Mouse (Mus musculus): ENCODE results near the gene Adgrd1. TPM values are rescaled to one million over a fixed set of nuclear protein-coding genes. Genes with fewer than 3 reads are reported as not detected.
A peak's percentile ranks its signal among the peaks of the same experiment; 100 is the strongest.

Adgrd1 gene
- polyA plus RNA-seq, 1 experiment, result 3.3 TPM

DNA sequence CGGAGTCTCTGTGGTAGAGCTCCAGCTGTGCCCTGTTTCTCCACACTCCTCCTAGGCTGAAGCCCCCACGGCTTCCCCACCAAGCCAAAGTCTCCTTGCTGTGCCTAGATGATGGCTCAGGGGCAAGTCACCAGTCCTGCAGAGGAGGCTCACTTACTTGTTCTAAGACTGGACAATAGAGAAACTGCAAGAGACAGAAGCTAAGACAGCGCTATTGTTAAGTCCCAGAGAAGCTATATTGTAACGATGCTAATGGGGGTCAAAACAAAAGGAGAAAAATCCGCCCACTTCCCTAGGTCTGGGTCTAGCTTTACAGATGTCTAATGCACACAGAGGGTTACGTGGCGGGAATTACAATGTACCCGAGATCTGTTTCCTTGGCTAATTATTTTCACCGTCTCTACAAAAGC, 59.4 kb downstream of the Adgrd1 start:
- H3K27ac ChIP-seq (ENCODE audit: control insufficient read depth, insufficient read depth, low read length), result no peak overlapping the region
- no peaks in the 10 kb centered on the region for H3K4me1 ChIP-seq (replicated peaks; ENCODE audit: control insufficient read depth, insufficient read depth, low read length)
- WGBS, result 73% methylated on average over 9 of the region's 9 CpGs
- TF ChIP-seq CTCF (IDR thresholded peaks at IDR 0.05; ENCODE audit: borderline replicate concordance, control insufficient read depth, extremely low read depth, insufficient read depth, low read length, poor library complexity) (no peak), POLR2A (IDR thresholded peaks at IDR 0.05; ENCODE audit: control insufficient read depth, extremely low read depth, insufficient read depth, low read length, poor library complexity) (no peak)
- DNase-seq, result no peak
- no peaks in the 10 kb centered on the region for H3K36me3 ChIP-seq (ENCODE audit: control insufficient read depth, insufficient read depth, low read length)
- H3K4me3 ChIP-seq (ENCODE audit: control insufficient read depth, insufficient read depth, low read length), result no peak overlapping the region
- H3K27me3 ChIP-seq (ENCODE audit: control insufficient read depth, insufficient read depth, low read length), result no peaks in the 10 kb centered on the region

DNA sequence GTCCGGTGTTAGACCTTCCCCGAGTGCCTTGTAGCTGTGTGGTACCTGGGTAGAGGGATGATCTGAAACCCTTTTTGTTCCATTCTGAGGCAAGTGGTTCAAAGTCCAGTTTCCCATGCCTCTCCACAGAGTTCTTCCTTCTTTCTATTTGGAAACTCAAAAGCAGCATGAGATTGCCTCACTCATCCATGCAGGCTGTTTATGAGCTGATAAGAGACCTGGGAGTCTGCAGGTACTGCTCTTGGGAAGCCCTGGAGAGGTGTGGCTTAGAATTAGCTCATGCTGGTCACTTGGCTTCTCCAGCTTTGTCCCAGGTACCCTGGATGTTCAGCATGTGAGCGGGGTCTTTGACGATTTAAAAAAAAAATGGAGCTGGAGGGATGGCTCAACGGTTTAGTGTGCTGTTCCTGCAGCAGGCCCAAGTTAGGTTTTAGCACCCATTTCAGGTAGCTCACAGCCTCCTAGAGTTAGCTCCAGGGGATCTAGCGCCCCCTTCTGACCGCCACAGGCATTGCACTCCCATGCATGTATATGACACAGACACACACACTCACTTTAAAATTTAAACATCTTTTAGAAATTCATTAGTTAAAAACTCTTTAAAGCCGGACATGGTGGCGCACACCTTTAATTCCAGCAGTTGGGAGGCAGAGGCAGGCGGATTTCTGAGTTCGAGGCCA, 65.0 kb downstream of the Adgrd1 start:
- Histone ChIP-seq H3K4me3 (ENCODE audit: control insufficient read depth, insufficient read depth, low read length) (no peak overlapping the region), H3K4me1 (replicated peaks; ENCODE audit: control insufficient read depth, insufficient read depth, low read length) (no peaks in the 10 kb centered on the region), H3K27me3 (ENCODE audit: control insufficient read depth, insufficient read depth, low read length) (no peaks in the 10 kb centered on the region), H3K36me3 (ENCODE audit: control insufficient read depth, insufficient read depth, low read length) (no peaks in the 10 kb centered on the region), H3K27ac (ENCODE audit: control insufficient read depth, insufficient read depth, low read length) (no peak overlapping the region)
- 89% methylated on average over 11 of the region's 11 CpGs for WGBS
- TF ChIP-seq POLR2A (IDR thresholded peaks at IDR 0.05; ENCODE audit: control insufficient read depth, extremely low read depth, insufficient read depth, low read length, poor library complexity) (no peak), CTCF (IDR thresholded peaks at IDR 0.05; ENCODE audit: borderline replicate concordance, control insufficient read depth, extremely low read depth, insufficient read depth, low read length, poor library complexity) (0 out of 2 replicates have a peak, but pooled peaks have one; percentile 40)
- peak; percentile 16 for DNase-seq

DNA sequence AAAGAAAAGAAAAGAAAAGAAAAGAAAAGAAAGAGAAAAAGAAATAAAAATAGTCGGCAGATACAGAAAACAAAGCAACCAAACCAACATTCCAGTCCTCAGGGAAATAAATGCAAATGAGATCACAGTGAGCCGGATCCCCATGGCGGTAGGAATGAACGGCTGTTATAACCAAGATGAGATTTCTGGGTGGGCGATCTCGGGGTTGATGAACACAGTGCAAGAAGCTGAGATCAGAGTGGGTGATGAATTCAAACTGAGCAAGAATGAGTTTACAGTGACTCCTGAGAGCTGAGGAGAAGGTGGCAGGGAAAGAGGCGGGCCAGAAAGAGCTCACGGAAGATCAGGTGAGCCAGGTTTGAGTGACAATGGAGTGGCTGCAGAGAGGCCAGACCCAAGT, 66.9 kb downstream of the Adgrd1 start:
- no peak overlapping the region for H3K27ac ChIP-seq (ENCODE audit: control insufficient read depth, insufficient read depth, low read length)
- no peak for DNase-seq
- TF ChIP-seq POLR2A (IDR thresholded peaks at IDR 0.05; ENCODE audit: control insufficient read depth, extremely low read depth, insufficient read depth, low read length, poor library complexity) (no peak), CTCF (IDR thresholded peaks at IDR 0.05; ENCODE audit: borderline replicate concordance, control insufficient read depth, extremely low read depth, insufficient read depth, low read length, poor library complexity) (no peak)
- H3K36me3 ChIP-seq (ENCODE audit: control insufficient read depth, insufficient read depth, low read length), result no peaks in the 10 kb centered on the region
- H3K4me3 ChIP-seq (ENCODE audit: control insufficient read depth, insufficient read depth, low read length), result no peak overlapping the region
- H3K27me3 ChIP-seq (ENCODE audit: control insufficient read depth, insufficient read depth, low read length), result no peaks in the 10 kb centered on the region
- WGBS, result 90% methylated on average over 8 of the region's 8 CpGs
- H3K4me1 ChIP-seq (replicated peaks; ENCODE audit: control insufficient read depth, insufficient read depth, low read length), result no peaks in the 10 kb centered on the region

DNA sequence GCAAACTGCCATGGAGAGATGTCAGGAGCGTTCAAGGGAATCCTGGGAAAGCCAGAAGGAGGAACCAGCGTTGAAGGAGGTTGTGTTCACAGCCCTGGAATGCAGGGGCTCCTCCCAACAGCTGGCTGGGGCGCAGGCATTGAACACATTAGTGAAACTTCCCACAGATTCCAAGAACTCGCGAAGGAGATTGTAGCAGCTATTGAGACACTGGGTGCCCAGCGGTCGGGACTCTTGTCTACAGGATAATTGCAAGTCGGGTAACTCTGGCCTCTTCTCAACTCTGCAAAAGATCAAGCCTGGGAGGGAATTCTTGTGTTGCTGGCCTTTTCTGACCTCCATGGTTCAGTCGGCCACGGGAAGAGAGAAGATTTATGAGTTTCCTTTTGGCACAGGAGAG, 67.5 kb downstream of the Adgrd1 start:
- Histone ChIP-seq H3K27me3 (ENCODE audit: control insufficient read depth, insufficient read depth, low read length) (no peaks in the 10 kb centered on the region), H3K4me1 (replicated peaks; ENCODE audit: control insufficient read depth, insufficient read depth, low read length) (no peaks in the 10 kb centered on the region), H3K36me3 (ENCODE audit: control insufficient read depth, insufficient read depth, low read length) (no peaks in the 10 kb centered on the region), H3K4me3 (ENCODE audit: control insufficient read depth, insufficient read depth, low read length) (no peak overlapping the region), H3K27ac (ENCODE audit: control insufficient read depth, insufficient read depth, low read length) (no peak overlapping the region)
- TF ChIP-seq POLR2A (IDR thresholded peaks at IDR 0.05; ENCODE audit: control insufficient read depth, extremely low read depth, insufficient read depth, low read length, poor library complexity) (no peak), CTCF (IDR thresholded peaks at IDR 0.05; ENCODE audit: borderline replicate concordance, control insufficient read depth, extremely low read depth, insufficient read depth, low read length, poor library complexity) (no peak)
- DNase-seq, result no peak
- 65% methylated on average over 10 of the region's 10 CpGs for WGBS

DNA sequence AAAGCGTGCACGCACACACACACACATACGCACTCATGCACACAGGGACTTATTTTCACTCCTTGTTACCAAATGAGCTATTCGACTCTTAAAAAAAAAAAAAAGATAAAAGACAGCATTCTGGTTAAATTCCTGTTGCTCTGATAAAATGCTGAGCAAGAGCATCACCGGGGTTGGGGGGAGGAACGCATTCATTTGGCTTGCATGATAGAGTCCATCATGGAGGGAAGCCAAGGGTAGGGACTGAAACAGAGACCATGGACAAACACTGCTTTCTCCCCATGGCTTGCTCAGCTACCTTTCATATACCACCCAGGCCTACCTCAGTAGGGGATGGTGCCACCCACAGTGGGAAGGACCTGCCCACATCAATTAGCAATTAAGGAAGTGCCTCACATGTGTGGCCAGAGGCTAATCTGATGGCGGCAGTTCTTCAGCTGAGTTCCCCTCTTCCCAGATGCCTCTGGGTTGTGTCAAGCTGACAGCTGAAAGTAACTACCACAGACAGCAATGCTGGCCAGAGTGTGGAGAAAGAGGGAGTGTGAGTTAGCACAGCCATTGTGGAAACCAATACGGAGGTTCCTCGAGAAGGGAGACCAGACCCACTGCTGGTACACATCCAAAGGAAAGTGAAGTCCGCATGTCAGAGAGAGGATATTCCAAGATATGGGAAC, 68.5 kb downstream of the Adgrd1 start:
- WGBS, result 86% methylated on average over 10 of the region's 10 CpGs

GRCm38 (mm10) chr5:129165595-129165994, 69.0 kb downstream of the Adgrd1 start:
- TF ChIP-seq POLR2A (IDR thresholded peaks at IDR 0.05; ENCODE audit: control insufficient read depth, extremely low read depth, insufficient read depth, low read length, poor library complexity) (no peak), CTCF (IDR thresholded peaks at IDR 0.05; ENCODE audit: borderline replicate concordance, control insufficient read depth, extremely low read depth, insufficient read depth, low read length, poor library complexity) (no peak)
- 93% methylated on average over 7 of the region's 7 CpGs for WGBS
- Histone ChIP-seq H3K36me3 (ENCODE audit: control insufficient read depth, insufficient read depth, low read length) (no peaks in the 10 kb centered on the region), H3K4me1 (replicated peaks; ENCODE audit: control insufficient read depth, insufficient read depth, low read length) (no peaks in the 10 kb centered on the region), H3K27me3 (ENCODE audit: control insufficient read depth, insufficient read depth, low read length) (no peaks in the 10 kb centered on the region), H3K27ac (ENCODE audit: control insufficient read depth, insufficient read depth, low read length) (no peak overlapping the region), H3K4me3 (ENCODE audit: control insufficient read depth, insufficient read depth, low read length) (no peak overlapping the region)
- no peak for DNase-seq

More for the DNA sequence above, 68.5 kb downstream of the Adgrd1 start:
- no peak overlapping the region for H3K4me3 ChIP-seq (ENCODE audit: control insufficient read depth, insufficient read depth, low read length)
- H3K4me1 ChIP-seq (replicated peaks; ENCODE audit: control insufficient read depth, insufficient read depth, low read length), result no peaks in the 10 kb centered on the region
- no peak for DNase-seq
- H3K27me3 ChIP-seq (ENCODE audit: control insufficient read depth, insufficient read depth, low read length), result no peaks in the 10 kb centered on the region
- no peak for TF ChIP-seq POLR2A (IDR thresholded peaks at IDR 0.05; ENCODE audit: control insufficient read depth, extremely low read depth, insufficient read depth, low read length, poor library complexity)
- TF ChIP-seq CTCF (IDR thresholded peaks at IDR 0.05; ENCODE audit: borderline replicate concordance, control insufficient read depth, extremely low read depth, insufficient read depth, low read length, poor library complexity), result no peak
- no peak overlapping the region for H3K27ac ChIP-seq (ENCODE audit: control insufficient read depth, insufficient read depth, low read length)
- H3K36me3 ChIP-seq (ENCODE audit: control insufficient read depth, insufficient read depth, low read length), result no peaks in the 10 kb centered on the region
